Mouse (Mus musculus): Measurements from ENCODE around the gene Nacc1. TPM values are rescaled to one million over a fixed set of nuclear protein-coding genes. Genes with fewer than 3 reads are reported as not detected.
A peak's percentile ranks its signal among the peaks of the same experiment; 100 is the strongest.
"Not testable (repeated sequence)": the region's sequence is repeated elsewhere in the genome, so short reads cannot be mapped to it uniquely, and the experiment has no call there.

The Nacc1 gene
- polyA plus RNA-seq, 1 experiment from 2014 or later = 12.3 TPM

DNA sequence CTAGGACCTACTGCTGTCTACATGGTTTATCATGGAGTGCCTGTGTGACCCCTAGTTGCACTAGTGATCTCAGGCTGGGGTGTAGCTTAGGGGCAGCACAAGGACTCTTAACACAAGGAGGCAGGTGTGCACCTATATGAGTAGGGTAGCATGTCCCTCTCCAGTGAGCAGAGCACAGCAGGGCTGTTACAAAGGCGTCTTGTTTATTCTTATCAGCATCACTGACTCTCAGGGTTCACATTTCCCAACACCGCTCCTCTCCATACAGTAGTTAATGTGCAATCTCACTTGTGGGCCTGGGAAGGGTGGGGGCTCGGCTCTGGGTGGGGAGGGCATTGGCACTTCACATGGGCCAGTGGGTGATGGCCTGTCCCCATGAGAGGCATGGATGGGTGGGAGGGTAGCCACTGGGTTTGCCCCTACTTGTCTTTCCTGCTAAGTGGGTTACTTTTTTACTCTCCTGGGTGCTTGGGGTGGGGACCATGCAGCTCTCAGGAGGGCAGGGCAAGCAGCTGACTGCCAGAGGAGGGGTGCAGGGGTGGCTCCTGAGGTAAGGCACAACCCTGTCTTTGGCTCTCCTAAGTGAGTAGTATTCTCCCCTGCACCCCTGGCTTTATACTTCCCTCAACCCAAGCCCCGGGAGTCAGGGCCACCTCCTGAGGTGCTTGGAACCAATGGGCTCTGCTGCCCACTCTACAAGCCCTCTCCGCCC lies 17.2 kb downstream of the Nacc1 start:
- not testable (repeated sequence) for H3K27ac ChIP-seq (replicated peaks); H3K27me3 ChIP-seq (replicated peaks); H3K4me3 ChIP-seq (replicated peaks); H3K9me3 ChIP-seq (replicated peaks); H3K4me2 ChIP-seq; H3K9ac ChIP-seq (replicated peaks); ATAC-seq (ENCODE audit: low FRiP score)
- Histone ChIP-seq H3K4me1 (peaks cover 15% of the 10 kb centered on the region), H3K36me3 (peaks cover 43% of the 10 kb centered on the region)
- WGBS = 94% methylated on average over 5 of the region's 5 CpGs

DNA sequence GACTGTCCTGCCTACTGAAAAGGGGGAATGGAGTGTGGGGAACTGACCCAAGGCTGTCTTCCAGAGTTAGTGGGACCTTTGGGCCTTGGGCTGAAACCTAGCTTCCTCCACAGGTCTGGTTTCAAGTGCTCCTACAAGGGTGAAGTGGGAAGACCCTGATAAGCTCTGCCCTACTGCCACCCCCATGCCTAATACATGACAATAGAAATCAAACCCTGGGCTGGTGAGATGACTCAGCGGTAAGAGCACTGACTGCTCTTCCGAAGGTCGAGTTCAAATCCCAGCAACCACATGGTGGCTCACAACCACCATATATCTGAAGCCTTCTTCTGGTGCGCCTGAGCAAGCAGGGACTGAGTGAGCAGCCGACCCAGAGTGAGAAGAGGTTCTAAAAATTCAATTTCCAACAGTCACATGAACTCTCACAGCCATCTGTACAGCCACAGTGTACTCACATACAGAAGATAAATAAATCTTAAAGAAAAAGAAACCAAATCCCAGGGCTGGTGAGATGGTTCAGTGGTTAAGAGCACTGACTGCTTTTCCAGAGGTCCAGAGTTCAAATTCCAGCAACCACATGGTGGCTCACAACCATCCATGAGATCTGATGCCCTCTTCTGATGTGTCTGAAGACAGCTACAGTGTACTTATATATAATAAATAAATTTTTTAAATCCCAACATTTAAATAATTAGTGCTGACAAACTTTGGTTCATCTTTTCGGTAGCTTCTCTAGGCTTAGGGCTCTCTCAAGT lies 18.8 kb downstream of the Nacc1 start:
- Histone ChIP-seq H3K36me3 (peaks cover 29% of the 10 kb centered on the region), H3K4me3 (replicated peaks) (no peak overlapping the region), H3K4me1 (peaks cover 18% of the 10 kb centered on the region), H3K27me3 (replicated peaks) (no peaks in the 10 kb centered on the region), H3K9ac (replicated peaks) (no peak overlapping the region), H3K9me3 (replicated peaks) (no peaks in the 10 kb centered on the region), H3K27ac (replicated peaks) (no peak overlapping the region), H3K4me2 (no peak overlapping the region)
- 87% methylated on average over 6 of the region's 6 CpGs for WGBS
- ATAC-seq (ENCODE audit: low FRiP score) = no peak

DNA sequence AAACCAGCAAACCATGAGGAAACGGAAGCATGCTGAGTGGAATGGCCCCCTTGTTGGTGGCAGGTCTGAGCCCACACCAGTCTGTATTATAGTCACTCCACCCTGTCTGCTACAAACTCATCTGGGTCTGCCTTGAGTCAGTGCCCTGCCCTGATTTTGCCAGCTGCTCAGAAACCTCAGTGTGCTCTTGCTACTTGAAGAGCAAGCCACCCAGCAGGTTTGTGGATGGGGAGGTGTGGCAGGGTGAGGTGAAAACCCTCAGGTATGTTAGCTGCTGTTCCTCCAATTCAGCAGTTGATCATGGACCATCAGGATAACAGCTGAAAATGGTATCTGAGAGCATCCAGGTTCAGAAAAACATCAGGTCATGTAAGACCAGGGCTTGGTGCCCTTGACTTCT lies 19.6 kb downstream of the Nacc1 start:
- Histone ChIP-seq H3K27me3 (replicated peaks) (no peaks in the 10 kb centered on the region), H3K9me3 (replicated peaks) (no peaks in the 10 kb centered on the region), H3K9ac (replicated peaks) (no peak overlapping the region), H3K4me2 (no peak overlapping the region), H3K4me3 (replicated peaks) (no peak overlapping the region), H3K4me1 (peaks cover 23% of the 10 kb centered on the region), H3K36me3 (peaks cover 22% of the 10 kb centered on the region), H3K27ac (replicated peaks) (no peak overlapping the region)
- ATAC-seq (ENCODE audit: low FRiP score) = no peak
- 86% methylated on average over 1 of the region's 1 CpGs for WGBS

DNA sequence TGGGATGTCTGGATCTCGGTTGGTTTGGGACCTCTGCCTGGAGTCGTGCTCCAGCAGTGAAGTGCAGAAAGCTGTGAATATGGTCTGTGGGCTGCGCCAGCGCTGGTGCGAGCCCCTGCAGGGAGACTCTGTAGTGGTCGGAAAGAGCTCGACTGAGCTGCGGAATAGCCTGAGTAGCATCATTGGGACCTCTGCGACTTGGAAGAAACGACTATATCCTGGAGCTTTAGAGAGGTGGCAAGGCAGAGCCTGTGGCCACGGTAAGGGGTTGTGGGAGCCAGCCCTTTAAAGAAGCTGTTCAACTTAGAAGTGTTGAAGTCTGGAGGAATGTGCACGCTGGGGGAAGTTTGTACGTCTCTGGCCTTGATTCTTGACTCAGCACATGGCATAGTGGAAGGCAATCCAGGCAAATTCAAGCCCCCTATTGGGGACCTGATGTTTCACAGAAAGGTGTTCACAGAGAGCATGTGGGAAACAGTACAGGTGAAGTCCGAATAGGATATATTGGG lies 22.2 kb downstream of the Nacc1 start:
- WGBS = 3% methylated on average over 14 of the region's 14 CpGs
- peak overlapping the region; percentile 73 for H3K4me2 ChIP-seq

DNA sequence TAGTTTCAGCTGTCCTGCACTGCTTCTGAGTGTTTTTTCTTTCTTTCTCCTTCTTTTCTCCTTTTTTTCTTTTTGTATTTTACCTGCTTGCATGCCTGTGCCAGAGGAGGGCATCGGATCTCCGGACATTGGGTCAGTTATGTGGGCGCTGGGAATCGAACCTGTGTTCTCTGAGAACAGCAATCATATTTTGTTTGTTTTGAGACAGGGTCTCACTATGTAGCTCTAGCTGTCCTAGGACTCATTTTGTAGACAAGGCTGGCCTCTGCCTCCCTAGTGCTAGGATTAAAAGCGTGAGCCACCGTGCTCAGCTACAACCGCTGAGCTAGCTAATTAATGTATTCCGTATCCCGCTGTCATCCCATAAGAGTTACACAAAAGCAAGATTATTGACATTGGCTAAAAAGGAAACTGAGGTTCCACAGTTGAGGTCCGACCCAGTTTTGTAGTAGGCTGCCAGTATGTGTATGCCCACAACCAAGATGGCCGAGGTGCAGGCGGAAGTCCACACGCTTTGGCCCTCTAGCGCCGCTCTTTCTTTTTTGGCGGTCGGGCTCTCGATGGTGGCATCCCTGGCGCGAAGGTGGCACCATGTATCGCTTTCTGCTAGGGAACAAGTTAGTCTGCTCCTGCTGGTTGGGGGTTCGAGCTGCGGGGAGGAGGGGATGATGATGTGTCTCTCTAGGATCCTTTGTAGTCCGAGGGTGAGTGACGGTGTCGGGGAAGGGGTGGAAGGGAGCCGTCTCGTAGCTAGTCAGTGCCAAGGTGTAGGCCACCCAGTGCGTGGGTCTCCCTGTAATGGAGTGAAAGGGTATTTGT lies 22.9 kb downstream of the Nacc1 start:
- Histone ChIP-seq H3K4me3 (replicated peaks) (peak overlapping the region; percentile 66), H3K9me3 (replicated peaks) (no peaks in the 10 kb centered on the region), H3K27me3 (replicated peaks) (no peaks in the 10 kb centered on the region), H3K36me3 (peaks cover 4% of the 10 kb centered on the region), H3K9ac (replicated peaks) (peak overlapping the region; percentile 81), H3K4me2 (peak overlapping the region; percentile 73), H3K4me1 (peaks cover 51% of the 10 kb centered on the region), H3K27ac (replicated peaks) (peak overlapping the region; percentile 91)
- ATAC-seq (ENCODE audit: low FRiP score) = peak; percentile 69
- under 1% methylated on average over 29 of the region's 29 CpGs for WGBS

More for the DNA sequence above, 22.2 kb downstream of the Nacc1 start:
- Histone ChIP-seq H3K4me3 (replicated peaks) (peak overlapping the region; percentile 66), H3K9ac (replicated peaks) (peak overlapping the region; percentile 81), H3K27ac (replicated peaks) (peak overlapping the region; percentile 91), H3K36me3 (peaks cover 10% of the 10 kb centered on the region), H3K4me1 (peaks cover 44% of the 10 kb centered on the region), H3K9me3 (replicated peaks) (no peaks in the 10 kb centered on the region), H3K27me3 (replicated peaks) (no peaks in the 10 kb centered on the region)
- ATAC-seq (ENCODE audit: low FRiP score) = peak; percentile 7

DNA sequence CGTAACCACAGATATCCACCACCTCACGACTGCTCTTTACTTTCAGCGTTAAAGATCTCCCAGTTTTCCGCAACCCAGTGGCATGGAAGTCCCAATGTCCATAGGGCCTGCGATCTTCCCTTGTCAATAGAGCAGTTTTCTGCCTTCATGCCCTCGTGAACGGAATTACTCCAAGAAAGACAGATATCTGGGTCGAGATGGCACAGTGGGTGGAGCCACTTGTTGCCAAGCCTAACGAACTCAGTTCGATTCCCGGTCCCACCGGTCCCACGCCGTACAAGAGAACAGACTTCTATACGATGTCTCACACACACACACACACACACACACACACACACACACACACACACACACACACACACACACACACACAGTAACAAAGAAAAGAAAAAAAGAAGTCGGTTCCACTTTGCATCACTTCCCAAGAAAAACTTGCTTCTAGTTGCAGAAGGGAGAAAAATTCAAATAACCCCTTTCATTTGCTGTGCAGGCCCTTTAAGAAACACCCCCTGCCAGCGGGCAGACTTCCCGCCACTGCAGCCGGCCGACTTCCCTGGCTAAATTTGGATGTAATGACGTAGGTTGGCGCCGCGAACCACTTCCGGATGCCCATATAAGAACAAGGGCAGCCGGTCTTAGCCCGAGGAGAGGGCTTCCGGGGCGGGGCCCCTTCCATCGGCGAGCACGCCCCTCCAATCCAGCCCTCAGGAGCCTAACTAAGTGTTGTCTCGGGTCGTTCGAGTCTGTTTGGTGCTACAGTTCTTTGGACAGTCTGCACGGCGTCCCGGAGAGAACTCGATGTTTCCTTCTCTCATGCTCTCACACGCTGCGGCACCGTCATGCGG lies 24.0 kb downstream of the Nacc1 start:
- Histone ChIP-seq H3K9ac (replicated peaks) (peak overlapping the region; percentile 81), H3K4me2 (peak overlapping the region; percentile 73), H3K4me3 (replicated peaks) (peak overlapping the region; percentile 66), H3K4me1 (peaks cover 55% of the 10 kb centered on the region), H3K36me3 (peaks cover 3% of the 10 kb centered on the region; the same call in 1 of the 2 replicates), H3K9me3 (replicated peaks) (no peaks in the 10 kb centered on the region), H3K27me3 (replicated peaks) (no peaks in the 10 kb centered on the region), H3K27ac (replicated peaks) (peak overlapping the region; percentile 91)
- 3% methylated on average over 43 of the region's 43 CpGs for WGBS
- ATAC-seq (ENCODE audit: low FRiP score) = peak; percentile 80

DNA sequence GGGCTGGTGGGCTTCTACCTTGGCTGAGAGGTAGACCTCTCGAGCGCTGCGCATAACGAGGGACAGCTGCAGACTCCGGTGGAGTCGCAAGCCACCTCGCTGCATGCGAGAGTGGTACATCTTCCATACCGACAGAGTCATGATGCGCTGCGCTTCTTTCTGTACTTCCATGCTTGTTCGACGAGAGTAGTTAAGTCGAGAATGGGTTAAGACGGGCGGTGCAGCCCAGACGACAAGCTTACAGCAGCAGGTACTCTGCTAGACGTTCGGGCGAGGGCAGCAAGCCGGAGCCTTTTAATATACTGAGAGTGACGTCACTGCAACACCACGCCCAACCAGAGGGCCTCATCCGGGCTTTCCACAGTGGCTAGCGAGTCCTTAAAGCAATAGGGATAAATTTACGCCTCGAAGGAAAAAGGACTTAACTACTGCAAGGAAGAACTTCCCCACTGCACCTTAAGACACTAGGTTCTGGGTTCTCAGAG lies 25.0 kb downstream of the Nacc1 start, which contains the start of gene Ier2:
Ier2 (minus strand) TSS at position 272 of the 485 bp plus-strand sequence.
- Histone ChIP-seq H3K4me3 (replicated peaks) (peak within 1 kb of the TSS; percentile 66), H3K27ac (replicated peaks) (peak within 1 kb of the TSS; percentile 91), H3K36me3 (no peaks in the 10 kb centered on the region), H3K27me3 (replicated peaks) (no peaks in the 10 kb centered on the region), H3K9ac (replicated peaks) (peak within 1 kb of the TSS; percentile 81), H3K4me2 (peak within 1 kb of the TSS; percentile 73), H3K9me3 (replicated peaks) (no peaks in the 10 kb centered on the region), H3K4me1 (peaks cover 55% of the 10 kb centered on the region)
- under 1% methylated on average over 27 of the region's 27 CpGs for WGBS
- ATAC-seq (ENCODE audit: low FRiP score) = peak; percentile 80

DNA sequence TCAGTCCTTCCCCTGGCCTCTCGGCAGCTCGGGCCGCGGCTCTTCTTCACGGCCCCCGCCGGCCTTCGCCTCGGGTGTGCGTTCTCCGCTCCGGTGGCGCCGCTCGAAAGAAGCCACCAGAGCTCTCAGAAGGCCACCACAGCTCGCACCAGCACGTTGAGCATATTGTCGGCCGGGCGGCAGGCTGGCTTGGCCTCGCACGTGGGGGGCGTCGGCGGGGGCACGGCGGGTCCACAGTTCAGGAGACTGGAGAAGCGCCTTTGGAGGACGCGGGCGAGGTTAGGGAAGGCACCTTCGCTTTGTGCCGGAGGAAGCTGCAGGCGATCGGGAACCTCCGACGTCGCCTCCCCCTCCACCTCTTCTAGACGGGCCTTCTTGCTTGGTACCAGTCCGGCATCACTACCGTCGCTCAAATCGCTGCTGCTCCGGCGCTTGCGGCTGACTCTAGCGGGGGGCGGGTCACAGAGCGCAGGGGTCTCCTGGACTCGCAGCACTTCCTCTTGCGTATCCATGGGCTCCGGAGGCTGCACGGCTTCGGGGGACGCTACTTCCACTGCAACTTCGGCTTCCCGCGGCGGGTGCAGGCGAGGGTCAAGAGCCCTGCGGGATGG lies 25.6 kb downstream of the Nacc1 start:
- Histone ChIP-seq H3K4me1 (peaks cover 58% of the 10 kb centered on the region), H3K4me2 (peak overlapping the region; percentile 73), H3K36me3 (no peaks in the 10 kb centered on the region), H3K4me3 (replicated peaks) (peak overlapping the region; percentile 66), H3K27ac (replicated peaks) (peak overlapping the region; percentile 85), H3K9ac (replicated peaks) (peak overlapping the region; percentile 70), H3K9me3 (replicated peaks) (no peaks in the 10 kb centered on the region), H3K27me3 (replicated peaks) (no peaks in the 10 kb centered on the region)
- under 1% methylated on average over 61 of the region's 61 CpGs for WGBS
- ATAC-seq (ENCODE audit: low FRiP score) = peak; percentile 1; the same call in 1 of the 2 replicates

DNA sequence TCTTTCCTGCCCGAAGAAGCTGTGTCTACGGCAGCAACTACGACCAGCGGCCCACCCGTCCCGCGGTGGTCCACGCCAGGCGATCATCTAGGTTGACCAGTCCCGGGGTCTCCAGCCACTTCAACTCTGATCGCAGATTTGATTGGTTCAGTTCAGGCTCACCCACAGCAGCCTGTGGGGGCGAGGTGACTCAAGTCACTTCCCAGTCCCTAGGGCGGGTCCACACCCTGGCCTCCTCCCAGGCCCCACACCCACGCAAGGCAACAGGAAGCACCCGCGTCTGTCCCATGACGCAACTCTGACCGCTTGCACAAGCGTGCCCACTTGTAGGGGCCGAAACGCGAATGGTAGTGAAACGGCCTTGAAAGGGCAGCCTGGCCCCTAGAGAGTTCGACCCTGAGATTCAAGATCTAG lies 26.2 kb downstream of the Nacc1 start:
- H3K4me3 ChIP-seq (replicated peaks) = peak overlapping the region; percentile 66
- H3K27me3 ChIP-seq (replicated peaks) = 0 out of 2 replicates have a peak, but pooled peaks cover 3% of the 10 kb centered on the region
- H3K9ac ChIP-seq (replicated peaks) = peak overlapping the region; percentile 70
- ATAC-seq (ENCODE audit: low FRiP score) = no peak
- no peaks in the 10 kb centered on the region for H3K36me3 ChIP-seq
- WGBS = 1% methylated on average over 24 of the region's 24 CpGs
- H3K27ac ChIP-seq (replicated peaks) = peak overlapping the region; percentile 85
- no peaks in the 10 kb centered on the region for H3K9me3 ChIP-seq (replicated peaks)
- peaks cover 58% of the 10 kb centered on the region for H3K4me1 ChIP-seq
- H3K4me2 ChIP-seq = peak overlapping the region; percentile 73

DNA sequence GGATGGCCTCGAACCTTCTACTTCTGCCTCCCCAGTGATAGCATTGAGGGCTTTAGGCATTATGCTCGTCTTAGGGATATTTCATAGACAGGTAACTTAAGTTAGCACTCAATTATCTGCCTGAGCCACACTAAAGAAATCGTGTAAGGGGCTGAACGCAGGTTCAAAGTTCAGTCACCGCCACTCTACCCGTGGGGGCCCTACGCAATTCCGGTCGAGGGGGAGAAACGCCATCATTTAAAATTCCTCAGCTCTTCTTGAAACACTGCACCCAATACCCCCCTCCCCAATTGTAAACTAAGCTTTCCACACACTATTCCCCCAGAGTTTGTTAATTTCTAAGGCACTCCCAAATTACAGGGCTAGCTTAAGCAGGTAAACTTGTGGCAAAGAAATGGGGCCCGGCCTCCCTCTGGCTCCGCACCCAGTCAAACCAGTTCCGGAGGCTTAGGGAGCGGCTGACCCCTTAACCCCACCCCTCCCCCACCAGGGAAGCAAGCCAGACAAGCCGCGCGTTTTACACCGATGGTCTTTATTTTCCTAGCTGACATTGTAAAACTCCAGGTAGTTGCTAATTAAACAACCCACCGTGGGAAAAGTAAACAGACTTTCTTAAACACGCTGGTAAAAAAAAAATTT lies 26.7 kb downstream of the Nacc1 start:
- Histone ChIP-seq H3K36me3 (no peaks in the 10 kb centered on the region), H3K27me3 (replicated peaks) (0 out of 2 replicates have a peak, but pooled peaks cover 3% of the 10 kb centered on the region), H3K9ac (replicated peaks) (peak overlapping the region; percentile 70), H3K4me2 (peak overlapping the region; percentile 73), H3K4me1 (peaks cover 58% of the 10 kb centered on the region), H3K4me3 (replicated peaks) (peak overlapping the region; percentile 66), H3K27ac (replicated peaks) (peak overlapping the region; percentile 85), H3K9me3 (replicated peaks) (no peaks in the 10 kb centered on the region)
- no peak for ATAC-seq (ENCODE audit: low FRiP score)
- 3% methylated on average over 20 of the region's 20 CpGs for WGBS

Measured in neural tube, embryonic 15.5 days (tissue).